Mouse (Mus musculus) adrenal gland (tissue): ENCODE data around the gene Tmem98.

Source experiments
- intact Hi-C: fragments of 180-260 bp; cut with DNase I; formaldehyde crosslinking; loops from one replicate; pipeline ENCODE4 v1.15.1; 2025

The Tmem98 gene

DNA sequence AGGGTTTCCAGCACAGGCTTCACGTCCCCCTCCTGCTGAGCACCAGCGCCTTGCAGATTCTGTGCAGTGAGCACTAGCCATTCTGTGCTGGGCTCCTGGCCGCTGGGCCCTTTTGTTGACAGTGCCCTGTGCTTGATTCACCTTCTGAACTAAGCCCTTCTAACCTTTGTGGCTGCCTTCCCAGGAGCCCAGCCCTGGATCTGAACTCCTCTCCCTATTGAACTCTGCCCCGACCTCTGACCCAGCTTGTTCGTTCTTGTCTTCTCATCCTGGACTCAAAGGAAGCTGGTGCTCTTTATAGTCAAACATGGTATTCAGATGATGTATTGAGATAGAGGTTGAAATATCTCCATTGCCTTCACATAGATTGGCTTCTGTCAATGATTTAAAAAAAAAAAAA is 38.2 kb downstream of the Tmem98 start:
- intact Hi-C loops, result no loop called here

- intact Hi-C loops, result no loop called here
These were observed 41.9 kb downstream of the Tmem98 start for GRCm38 (mm10) chr11:80851859-80852258.

- intact Hi-C loops, result no loop called here
These were observed 43.0 kb downstream of the Tmem98 start for GRCm38 (mm10) chr11:80853014-80853413.

- intact Hi-C loops, result no loop called here
These were observed 44.5 kb downstream of the Tmem98 start for GRCm38 (mm10) chr11:80854430-80854829.

GRCm38 (mm10) chr11:80854908-80855307 is 44.9 kb downstream of the Tmem98 start:
- intact Hi-C loops, result no loop called here

DNA sequence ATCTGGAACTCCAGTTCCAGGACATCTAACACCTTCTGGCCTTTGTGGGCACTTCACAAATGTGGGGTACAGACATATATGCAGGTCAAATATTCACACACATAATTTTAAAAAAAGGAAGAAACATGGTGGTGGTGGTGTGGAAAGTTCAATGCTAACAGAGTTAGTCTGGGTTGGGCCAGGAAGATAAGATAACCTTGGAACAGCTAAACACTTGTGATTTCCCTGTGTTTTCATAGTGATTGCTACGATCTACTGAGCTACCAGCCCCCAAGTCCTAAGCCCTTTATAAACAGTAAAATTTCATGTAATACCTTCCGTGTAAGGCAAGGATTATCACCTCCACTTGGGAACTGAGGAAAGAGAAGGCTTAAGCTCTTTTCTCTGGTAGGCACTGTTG is 46.9 kb downstream of the Tmem98 start:
- intact Hi-C loops, result no loop called here

GRCm38 (mm10) chr11:80858065-80858464 is 48.1 kb downstream of the Tmem98 start, which contains the start of gene Spaca3:
TSS of gene Spaca3 (plus strand) at chr11:80858365.
- intact Hi-C loops, result no loop called here

DNA sequence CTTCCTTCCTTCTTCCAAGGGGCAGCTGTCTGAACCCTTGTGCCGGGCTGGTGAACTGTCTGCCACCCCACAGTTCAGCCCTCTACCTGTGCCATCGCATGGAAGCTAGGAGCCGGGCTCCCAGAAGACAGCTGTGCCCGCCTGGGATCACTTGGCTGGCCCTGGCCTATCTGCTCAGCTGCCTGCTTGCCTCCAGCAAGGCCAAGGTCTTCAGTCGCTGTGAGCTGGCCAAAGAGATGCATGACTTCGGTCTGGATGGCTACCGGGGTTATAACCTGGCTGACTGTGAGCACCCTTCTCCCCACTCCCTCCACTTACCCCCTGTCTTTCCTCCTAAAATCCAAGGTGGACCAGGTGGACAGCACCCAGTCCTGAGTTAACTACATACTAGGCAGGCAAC is 53.0 kb downstream of the Tmem98 start:
- intact Hi-C loops, result no loop called here

DNA sequence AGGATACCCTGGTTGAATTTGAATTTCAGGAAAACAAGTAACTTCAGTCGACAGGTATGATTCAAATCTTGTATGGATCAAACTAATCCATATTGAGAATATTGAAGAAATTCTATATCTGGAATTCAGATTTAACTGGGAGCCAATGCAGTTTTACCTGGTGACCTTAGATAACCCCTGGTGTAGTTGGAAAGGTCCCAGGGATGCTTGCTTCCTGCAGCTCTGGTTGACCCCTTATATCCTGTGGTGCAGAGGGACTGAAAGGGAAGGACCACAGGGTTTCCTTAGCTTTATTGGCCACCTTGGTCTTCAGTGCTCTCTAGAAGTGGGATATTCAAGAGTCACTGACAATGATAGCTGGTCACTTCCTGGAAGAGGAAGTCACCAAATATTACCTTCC is 58.1 kb downstream of the Tmem98 start:
- intact Hi-C loops, result no loop called here
